Mouse (Mus musculus) C2C12 (cell line): ENCODE measurements around the gene Arl4c.

Source experiments
- CEBPB ChIP-seq: IDR thresholded peaks from one replicate; pipeline ENCODE4 v1.6.1; 2011; ENCODE audit warnings: low read depth, mild to moderate bottlenecking, control low read depth, moderate library complexity
- CTCF ChIP-seq: IDR thresholded peaks from one replicate; pipeline ENCODE4 v1.5.1; 2011; ENCODE audit not compliant: control insufficient read depth, insufficient read depth, insufficient read length
- FOSL1 ChIP-seq: IDR thresholded peaks from one replicate; pipeline ENCODE4 v1.8.0; 2011; ENCODE audit warnings: mild to moderate bottlenecking, low read length; ENCODE audit not compliant: poor library complexity, insufficient read depth, severe bottlenecking
- MAX ChIP-seq: IDR thresholded peaks from one replicate; pipeline ENCODE4 v1.6.1; 2011; ENCODE audit warnings: mild to moderate bottlenecking, control low read depth
- MYOD1 ChIP-seq: IDR thresholded peaks from one replicate; pipeline ENCODE4 v1.6.1; 2011; ENCODE audit warnings: low read depth; ENCODE audit not compliant: control insufficient read depth, insufficient read length

DNA sequence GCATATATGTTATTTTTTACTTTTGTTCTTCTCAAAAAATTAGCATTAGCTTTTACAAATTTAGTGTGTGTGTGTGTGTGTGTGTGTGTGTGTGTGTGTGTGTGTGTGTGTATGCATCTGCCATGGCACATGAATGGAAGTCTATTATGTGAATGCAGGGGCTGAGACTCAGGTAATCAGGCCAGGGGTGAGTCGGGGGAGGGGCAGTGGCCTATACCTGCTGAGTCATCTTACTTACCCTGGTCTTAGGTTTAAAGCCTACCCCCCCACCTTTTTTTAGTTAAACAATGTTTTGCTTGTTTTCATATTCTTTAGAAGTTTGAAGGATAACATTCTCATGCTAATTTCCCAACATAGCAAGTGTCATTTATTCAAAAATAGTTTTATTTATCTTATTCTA is 25.3 kb upstream of the Arl4c start:
- TF ChIP-seq CTCF (no peak), MYOD1 (no peak), MAX (no peak), CEBPB (no peak), FOSL1 (no peak)
